In genomic region chr14:79519663-79519975, GRCm38 (mm10) we compare ENCODE assay signal across 15 mouse cellular contexts. TPM values are rescaled to one million over a fixed set of nuclear protein-coding genes. Genes with fewer than 3 reads are reported as not detected.
A peak's percentile ranks its signal among the peaks of the same experiment; 100 is the strongest.
DNase-seq lines count a peak whose midpoint lies in the region; ATAC-seq and TF ChIP-seq lines count a peak whose summit lies in the region.
"Had no signal": no experiment of that assay in that cellular context is flagged by ENCODE, and none has a peak within 500 bp of the region (broad histone marks: within the 10 kb centered on the region; RNA-seq: fewer than 3 reads in every experiment).

No protein-coding gene starts in this region.

- 59% methylated on average over 1 of the region's 1 CpGs for WGBS in heart, embryonic 12.5 days
- WGBS in spleen, adult 2 months, result 2% methylated on average over 1 of the region's 1 CpGs
- WGBS in small intestine, adult 2 months, result 16% methylated on average over 1 of the region's 1 CpGs

- peaks cover 18% of the 10 kb centered on the region for H3K4me1 ChIP-seq in heart, embryonic 12.5 days (replicated peaks)
- H3K4me1 ChIP-seq in spleen, adult 2 months (ENCODE audit: control insufficient read depth, insufficient read depth, insufficient read length), result peaks cover 16% of the 10 kb centered on the region
- peaks cover 32% of the 10 kb centered on the region for H3K4me1 ChIP-seq in brown adipose tissue, adult 24 weeks (ENCODE audit: control insufficient read depth, insufficient read depth, insufficient read length, low read length)
- peaks cover 25% of the 10 kb centered on the region; the same call in 1 of the 2 replicates for H3K4me1 ChIP-seq in small intestine, adult 2 months (ENCODE audit: control insufficient read depth, insufficient read depth, insufficient read length, low read length)
- H3K4me1 ChIP-seq: midbrain, embryonic 15.5 days; neural tube, embryonic 12.5 days had no signal

- H3K36me3 ChIP-seq in heart, embryonic 12.5 days, result no peaks in the 10 kb centered on the region
- H3K36me3 ChIP-seq in spleen, adult 2 months (ENCODE audit: control insufficient read depth, insufficient read depth, low read length), result no peaks in the 10 kb centered on the region
- H3K36me3 ChIP-seq in small intestine, adult 2 months (ENCODE audit: control insufficient read depth, insufficient read depth, low read length), result no peaks in the 10 kb centered on the region; the same call in 1 of the 2 replicates
- H3K36me3 ChIP-seq: midbrain, embryonic 15.5 days; neural tube, embryonic 12.5 days had no signal

- no peak overlapping the region for H3K4me3 ChIP-seq in heart, embryonic 12.5 days
- H3K4me3 ChIP-seq in spleen, adult 2 months (ENCODE audit: extremely low read depth, insufficient read depth, insufficient read length), result peak overlapping the region; percentile 67; the same call in 1 of the 2 replicates
- 0 out of 2 replicates have a peak overlapping the region, but pooled peaks have one; percentile 42 for H3K4me3 ChIP-seq in brown adipose tissue, adult 24 weeks (ENCODE audit: insufficient read depth, low read depth, low read length)
- H3K4me3 ChIP-seq in small intestine, adult 2 months (ENCODE audit: low read depth, low read length), result no peak overlapping the region
- H3K4me3 ChIP-seq: midbrain, embryonic 15.5 days; neural tube, embryonic 12.5 days had no signal

- H3K27ac ChIP-seq in heart, embryonic 12.5 days (ENCODE audit: poor library complexity, severe bottlenecking), result no peak overlapping the region
- H3K27ac ChIP-seq in spleen, adult 2 months (ENCODE audit: insufficient read depth, low read length), result peak overlapping the region; percentile 92
- H3K27ac ChIP-seq in brown adipose tissue, adult 24 weeks (replicated peaks; ENCODE audit: low read depth, low read length), result peak overlapping the region; percentile 82
- peak overlapping the region; percentile 65 for H3K27ac ChIP-seq in small intestine, adult 2 months (ENCODE audit: insufficient read depth, low read depth, low read length)
- H3K27ac ChIP-seq: midbrain, embryonic 15.5 days; neural tube, embryonic 12.5 days had no signal

- no peak for TF ChIP-seq POLR2A in spleen, adult 2 months (IDR thresholded peaks at IDR 0.05; ENCODE audit: low read depth, low read length)
- TF ChIP-seq POLR2A in small intestine, adult 2 months (IDR thresholded peaks at IDR 0.05; ENCODE audit: low read depth, low read length), result no peak

- H3K9me3 ChIP-seq in heart, embryonic 12.5 days (replicated peaks), result no peaks in the 10 kb centered on the region
- H3K9me3 ChIP-seq: midbrain, embryonic 15.5 days; neural tube, embryonic 12.5 days had no signal

- DNase-seq in heart, adult 11 months, result peak; percentile 75
- no peak for DNase-seq in spleen, adult 2 months (ENCODE audit: low read depth in 1 of 2, low spot score in 2 of 2)
- DNase-seq in spleen, adult 12 weeks (ENCODE audit: low spot score), result no peak
- no peak for DNase-seq in adipocyte (ENCODE audit: low spot score)
- DNase-seq: cerebellum, adult 9-11 months; gastrocnemius, postnatal 10 days; kidney, postnatal 25 days; lung, postnatal 36 days had no signal

- no peak overlapping the region for H3K4me2 ChIP-seq in heart, embryonic 12.5 days
- H3K4me2 ChIP-seq: midbrain, embryonic 15.5 days; neural tube, embryonic 12.5 days had no signal

- no peak for ATAC-seq in heart, embryonic 12.5 days (ENCODE audit: insufficient number of reproducible peaks, low FRiP score)
- no peak for ATAC-seq in erythroblast, adult 5-6 weeks (replicated peaks; ENCODE audit: low FRiP score, poor library complexity, severe bottlenecking)
- ATAC-seq: inflammation-experienced regulatory T-cells, adult 6 months; midbrain, embryonic 15.5 days had no signal

- H3K27me3 ChIP-seq in heart, embryonic 12.5 days (replicated peaks), result no peaks in the 10 kb centered on the region
- H3K27me3 ChIP-seq in spleen, adult 2 months (ENCODE audit: control insufficient read depth, insufficient read depth, low read length), result no peaks in the 10 kb centered on the region
- H3K27me3 ChIP-seq in small intestine, adult 2 months (ENCODE audit: control insufficient read depth, insufficient read depth, low read length), result no peaks in the 10 kb centered on the region
- H3K27me3 ChIP-seq: midbrain, embryonic 15.5 days; neural tube, embryonic 12.5 days had no signal

- TF ChIP-seq CTCF in spleen, adult 2 months (IDR thresholded peaks at IDR 0.05; ENCODE audit: extremely low read depth, insufficient read depth, insufficient read length, insufficient replicate concordance), result no peak
- no peak for TF ChIP-seq CTCF in small intestine, adult 2 months (IDR thresholded peaks at IDR 0.05; ENCODE audit: extremely low read depth, insufficient read length, insufficient replicate concordance, low read depth, low read length)

- no peak overlapping the region for H3K9ac ChIP-seq in heart, embryonic 12.5 days
- H3K9ac ChIP-seq: midbrain, embryonic 15.5 days; neural tube, embryonic 12.5 days had no signal

RNA-seq across cellular contexts. Expression of gene Wbp4, which starts 38.3 kb away (rescaled TPM):
- polyA plus RNA-seq in heart, embryonic 12.5 days (2016; fragmentation: Nextera tagmentation; extraction: Ambion mirVana), result 29.5 and 30.6 TPM in 2 replicates
- 2.6 and 3.7 TPM in 2 replicates for polyA plus RNA-seq in spleen, adult 2 months (2012; rRNA removed)
- polyA plus RNA-seq in brown adipose tissue, adult 24 weeks (2012; ENCODE audit: insufficient read depth, insufficient read length, missing spikeins), result 25.0 and 28.1 TPM in 2 replicates
- 0.98 and 2.0 TPM in 2 replicates for polyA plus RNA-seq in small intestine, adult 2 months (2012; rRNA removed)
- total RNA-seq in erythroblast, adult 5-6 weeks (2015; ENCODE audit: low replicate concordance), result 12.1 and 13.0 TPM in 2 replicates
- 30.7 and 45.6 TPM in 2 replicates for total RNA-seq in erythroblast, adult 5-6 weeks (2017; ENCODE audit: low replicate concordance)

RNA-seq across cellular contexts. Expression of gene Elf1, which starts 38.6 kb away (rescaled TPM):
- 10.5 and 11.0 TPM in 2 replicates for polyA plus RNA-seq in heart, embryonic 12.5 days (2016; fragmentation: Nextera tagmentation; extraction: Ambion mirVana)
- 22.5 and 26.7 TPM in 2 replicates for polyA plus RNA-seq in spleen, adult 2 months (2012; rRNA removed)
- polyA plus RNA-seq in brown adipose tissue, adult 24 weeks (2012; ENCODE audit: insufficient read depth, insufficient read length, missing spikeins), result 10.0 and 11.5 TPM in 2 replicates
- polyA plus RNA-seq in small intestine, adult 2 months (2012; rRNA removed), result 6.4 and 20.1 TPM in 2 replicates
- 38.8 and 45.6 TPM in 2 replicates for total RNA-seq in erythroblast, adult 5-6 weeks (2015; ENCODE audit: low replicate concordance)
- total RNA-seq in erythroblast, adult 5-6 weeks (2017; ENCODE audit: low replicate concordance), result 83.8 and 92.9 TPM in 2 replicates

Comparison
In these comparisons a context has a peak if more than half of its experiments do, and no peak if none do; other contexts are left out.
1. H3K4me3 ChIP-seq: peak in spleen, adult 2 months (single experiment) and brown adipose tissue, adult 24 weeks (single experiment); none in heart, embryonic 12.5 days (single experiment) and small intestine, adult 2 months (single experiment).